Mouse (Mus musculus) adrenal gland (tissue): ENCODE results near the gene Calcoco1.

Experiments used
- microRNA-seq, 2 experiments: library from miRNA; unstranded; fragments of <30 nt; microRNA quantifications; one replicate each; pipeline ENCODE4; 2019

Gene Calcoco1

Small RNAs within 50 kb of the gene (microRNA-seq; reads per million reads assigned to microRNA genes)
- 0 reads per million in 2 experiments for gene Mir688
